Mouse (Mus musculus) cerebellum, adult 11 months (tissue): ENCODE results near the gene Vmn1r123.
"Not testable (repeated sequence)": the region's sequence is repeated elsewhere in the genome, so short reads cannot be mapped to it uniquely, and the experiment has no call there.

Experiments used
- DNase-seq: peaks from one replicate; pipeline ENCODE4 v3.0.0; 2022

The Vmn1r123 gene

GRCm38 (mm10) chr7:21161885-21162284 lies at the start of gene Vmn1r123:
Gene Vmn1r123 (plus strand): TSS chr7:21162185.
- DNase-seq = not testable (repeated sequence)

- DNase-seq = not testable (repeated sequence)
These were observed 28.0 kb upstream of the Vmn1r123 start, which contains the start of gene Vmn1r122 for GRCm38 (mm10) chr7:21134028-21134427. Gene Vmn1r122 (minus strand): TSS chr7:21134128.

- not testable (repeated sequence) for DNase-seq
These were observed 28.3 kb downstream of the Vmn1r123 start, which contains the start of gene Gm5157 for GRCm38 (mm10) chr7:21190323-21190722. Gene Gm5157 (minus strand): TSS chr7:21190423.
